Mouse (Mus musculus): ENCODE results near the gene Plppr4. TPM values are rescaled to one million over a fixed set of nuclear protein-coding genes. Genes with fewer than 3 reads are reported as not detected.

Plppr4 gene
- polyA plus RNA-seq, 1 experiment from 2014 or later = 0.16 TPM

DNA sequence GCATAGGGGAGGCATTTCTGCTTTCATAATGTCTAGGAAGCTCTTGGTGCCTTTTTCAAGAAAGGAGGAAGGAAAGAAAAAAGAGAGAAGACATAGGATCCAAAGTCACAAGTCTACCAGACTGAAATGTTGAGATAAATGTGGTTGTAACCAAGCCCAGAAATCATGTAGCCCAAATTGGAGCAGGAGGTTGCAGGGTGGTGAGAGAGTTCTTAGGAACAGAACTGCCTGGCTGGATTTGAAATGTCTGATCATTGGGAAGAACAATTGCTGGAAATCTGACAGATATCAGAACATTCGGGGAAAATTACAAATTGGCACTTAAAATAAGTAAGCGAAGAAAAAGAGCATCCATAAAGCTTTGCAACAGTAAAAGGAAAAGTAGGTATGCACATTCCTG lies 56.6 kb downstream of the Plppr4 start:
- TF ChIP-seq EP300 (IDR thresholded peaks at IDR 0.05) (no peak), CTCF (IDR thresholded peaks at IDR 0.05) (no peak)
- Histone ChIP-seq H3K9ac (replicated peaks; ENCODE audit: low read depth) (no peak overlapping the region), H3K27me3 (replicated peaks; ENCODE audit: insufficient read depth, low read length) (no peaks in the 10 kb centered on the region), H3K9me3 (ENCODE audit: low read length) (no peaks in the 10 kb centered on the region), H3K4me3 (ENCODE audit: low read depth, low read length) (no peak overlapping the region), H3K4me1 (ENCODE audit: insufficient read depth, low read depth, low read length) (no peaks in the 10 kb centered on the region), H3K27ac (ENCODE audit: low read length) (no peak overlapping the region), H3K36me3 (ENCODE audit: insufficient read depth, low read length) (no peaks in the 10 kb centered on the region), H3K4me2 (replicated peaks; ENCODE audit: low read depth, low read length) (no peak overlapping the region)
- ATAC-seq (no peak), DNase-seq (ENCODE audit: low spot score) (no peak)
- 94% methylated on average over 2 of the region's 2 CpGs for WGBS

DNA sequence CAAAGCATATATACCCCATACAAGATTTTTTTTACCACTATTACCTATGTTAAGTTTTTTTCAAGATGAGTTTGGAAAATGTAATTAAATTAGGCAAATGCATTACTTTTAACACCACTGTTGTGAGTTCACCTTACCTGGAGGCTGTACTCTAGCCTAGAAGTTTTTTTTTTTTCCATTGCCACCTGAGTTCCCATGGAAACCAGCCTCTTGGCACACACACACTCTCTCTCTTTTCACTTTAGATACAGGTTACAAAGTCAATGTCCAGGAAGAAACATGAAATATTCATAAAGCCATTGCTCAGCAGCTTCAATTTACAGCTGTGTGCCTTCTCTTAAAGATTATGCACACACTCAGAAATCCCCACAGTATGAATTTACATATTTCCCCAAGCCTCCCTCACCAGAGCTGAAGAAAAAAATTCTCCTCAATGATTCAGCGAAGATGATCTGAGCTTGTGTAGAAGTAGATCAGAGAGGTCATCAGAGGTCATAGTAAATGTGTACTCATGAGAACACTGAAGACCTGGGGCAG lies 59.9 kb downstream of the Plppr4 start:
- ATAC-seq = no peak

DNA sequence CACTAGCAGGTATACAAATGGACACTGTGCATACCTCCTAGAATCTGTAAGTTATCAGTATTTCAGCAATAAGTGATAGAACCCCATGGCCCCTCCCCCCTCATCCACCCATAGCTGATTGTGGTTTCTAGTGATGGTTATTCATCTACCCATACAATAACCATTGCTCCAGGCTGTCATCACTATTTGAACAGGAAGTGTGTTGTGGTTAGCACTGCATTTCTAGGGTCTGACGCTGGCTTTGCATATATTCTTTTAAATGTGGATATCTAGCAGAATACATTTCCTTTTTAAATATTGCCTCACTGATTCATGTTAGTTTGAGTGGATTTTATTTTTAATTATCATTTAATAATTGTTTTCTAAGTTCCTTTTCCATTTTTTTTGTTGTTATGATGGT lies 62.9 kb downstream of the Plppr4 start:
- Histone ChIP-seq H3K9me3 (ENCODE audit: low read length) (no peaks in the 10 kb centered on the region), H3K27ac (ENCODE audit: low read length) (no peak overlapping the region), H3K36me3 (ENCODE audit: insufficient read depth, low read length) (no peaks in the 10 kb centered on the region), H3K4me2 (replicated peaks; ENCODE audit: low read depth, low read length) (no peak overlapping the region), H3K9ac (replicated peaks; ENCODE audit: low read depth) (no peak overlapping the region), H3K27me3 (replicated peaks; ENCODE audit: insufficient read depth, low read length) (no peaks in the 10 kb centered on the region), H3K4me1 (ENCODE audit: insufficient read depth, low read depth, low read length) (no peaks in the 10 kb centered on the region), H3K4me3 (ENCODE audit: low read depth, low read length) (no peak overlapping the region)
- DNase-seq (ENCODE audit: low spot score) (no peak), ATAC-seq (no peak)
- WGBS = 72% methylated on average over 1 of the region's 1 CpGs
- no peak for TF ChIP-seq CTCF (IDR thresholded peaks at IDR 0.05)
- TF ChIP-seq EP300 (IDR thresholded peaks at IDR 0.05) = no peak

More for the DNA sequence above, 59.9 kb downstream of the Plppr4 start:
- no peak overlapping the region for H3K9ac ChIP-seq (replicated peaks; ENCODE audit: low read depth)
- 59% methylated on average over 1 of the region's 1 CpGs for WGBS
- no peak overlapping the region for H3K27ac ChIP-seq (ENCODE audit: low read length)
- H3K4me2 ChIP-seq (replicated peaks; ENCODE audit: low read depth, low read length) = no peak overlapping the region
- no peak for TF ChIP-seq CTCF (IDR thresholded peaks at IDR 0.05)
- no peak for TF ChIP-seq EP300 (IDR thresholded peaks at IDR 0.05)
- H3K4me1 ChIP-seq (ENCODE audit: insufficient read depth, low read depth, low read length) = no peaks in the 10 kb centered on the region
- H3K4me3 ChIP-seq (ENCODE audit: low read depth, low read length) = no peak overlapping the region
- no peak for DNase-seq (ENCODE audit: low spot score)
- H3K36me3 ChIP-seq (ENCODE audit: insufficient read depth, low read length) = no peaks in the 10 kb centered on the region
- H3K27me3 ChIP-seq (replicated peaks; ENCODE audit: insufficient read depth, low read length) = no peaks in the 10 kb centered on the region
- H3K9me3 ChIP-seq (ENCODE audit: low read length) = no peaks in the 10 kb centered on the region

DNA sequence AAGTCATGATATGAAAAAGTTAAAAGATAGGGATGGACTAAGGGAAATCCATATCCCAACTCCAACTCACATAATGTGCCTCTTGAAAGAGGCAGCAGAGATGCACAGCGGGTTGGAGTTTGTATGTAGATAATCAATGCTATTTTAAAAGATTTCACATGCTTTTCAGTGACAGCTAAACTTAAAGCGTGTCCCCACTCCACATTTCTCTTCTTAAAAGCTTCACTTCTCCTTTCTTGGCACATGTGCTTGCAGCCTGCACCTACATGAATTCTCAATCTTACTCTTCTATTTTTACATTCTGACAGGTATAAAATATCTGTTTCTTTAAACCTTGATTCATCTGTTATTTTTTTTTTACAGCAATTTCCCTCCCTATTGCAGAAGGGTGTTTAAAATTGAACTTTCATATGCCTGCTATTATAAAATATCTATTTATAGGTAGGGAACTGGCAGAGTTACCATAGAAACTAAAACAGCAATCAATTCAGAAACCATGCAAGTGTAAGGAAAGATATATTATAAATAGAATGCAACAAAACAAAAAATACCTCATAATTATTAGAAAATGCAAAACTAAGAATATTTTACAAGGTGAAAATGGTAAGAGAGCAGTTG lies 66.3 kb downstream of the Plppr4 start:
- H3K4me2 ChIP-seq (replicated peaks; ENCODE audit: low read depth, low read length) = no peak overlapping the region
- H3K27me3 ChIP-seq (replicated peaks; ENCODE audit: insufficient read depth, low read length) = no peaks in the 10 kb centered on the region
- DNase-seq (ENCODE audit: low spot score) = no peak
- H3K36me3 ChIP-seq (ENCODE audit: insufficient read depth, low read length) = no peaks in the 10 kb centered on the region
- no peaks in the 10 kb centered on the region for H3K4me1 ChIP-seq (ENCODE audit: insufficient read depth, low read depth, low read length)
- TF ChIP-seq CTCF (IDR thresholded peaks at IDR 0.05) (no peak), EP300 (IDR thresholded peaks at IDR 0.05) (no peak)
- 70% methylated on average over 2 of the region's 2 CpGs for WGBS
- no peak overlapping the region for H3K27ac ChIP-seq (ENCODE audit: low read length)
- no peak overlapping the region for H3K4me3 ChIP-seq (ENCODE audit: low read depth, low read length)
- ATAC-seq = no peak
- no peaks in the 10 kb centered on the region for H3K9me3 ChIP-seq (ENCODE audit: low read length)
- H3K9ac ChIP-seq (replicated peaks; ENCODE audit: low read depth) = no peak overlapping the region

Small RNA genes lying within 50 kb of the gene (microRNA-seq; reads per million reads assigned to microRNA genes)
- gene Gm22408 = not detected

Other genes with a start within 250 kb of the Plppr4 start
- gene Plppr5, start 214.0 kb upstream of the Plppr4 start, polyA plus RNA-seq (2015; fragmentation: Nextera tagmentation; extraction: Ambion mirVana) = 0.12 and 0.19 TPM in 2 replicates

Data from lung, postnatal 0 days (tissue).